Mouse (Mus musculus) testis, adult 10 weeks (tissue): ENCODE data around the gene Baiap2l1. TPM values are rescaled to one million over a fixed set of nuclear protein-coding genes. Genes with fewer than 3 reads are reported as not detected.

ENCODE experiments used
- polyA plus RNA-seq: library from polyadenylated mRNA; stranded (reverse); fragments of 350-450 nt; fragmentation: Illumina TruSeq; extraction: RNeasy Lipid Tissue Mini Kit (QIAGEN cat#74804); gene quantifications from one replicate; pipeline ENCODE4 v1.2.3, GENCODE M21; 2014; ENCODE audit warnings: low read depth, low replicate concordance

Baiap2l1 gene
- polyA plus RNA-seq: 7.1 TPM

DNA sequence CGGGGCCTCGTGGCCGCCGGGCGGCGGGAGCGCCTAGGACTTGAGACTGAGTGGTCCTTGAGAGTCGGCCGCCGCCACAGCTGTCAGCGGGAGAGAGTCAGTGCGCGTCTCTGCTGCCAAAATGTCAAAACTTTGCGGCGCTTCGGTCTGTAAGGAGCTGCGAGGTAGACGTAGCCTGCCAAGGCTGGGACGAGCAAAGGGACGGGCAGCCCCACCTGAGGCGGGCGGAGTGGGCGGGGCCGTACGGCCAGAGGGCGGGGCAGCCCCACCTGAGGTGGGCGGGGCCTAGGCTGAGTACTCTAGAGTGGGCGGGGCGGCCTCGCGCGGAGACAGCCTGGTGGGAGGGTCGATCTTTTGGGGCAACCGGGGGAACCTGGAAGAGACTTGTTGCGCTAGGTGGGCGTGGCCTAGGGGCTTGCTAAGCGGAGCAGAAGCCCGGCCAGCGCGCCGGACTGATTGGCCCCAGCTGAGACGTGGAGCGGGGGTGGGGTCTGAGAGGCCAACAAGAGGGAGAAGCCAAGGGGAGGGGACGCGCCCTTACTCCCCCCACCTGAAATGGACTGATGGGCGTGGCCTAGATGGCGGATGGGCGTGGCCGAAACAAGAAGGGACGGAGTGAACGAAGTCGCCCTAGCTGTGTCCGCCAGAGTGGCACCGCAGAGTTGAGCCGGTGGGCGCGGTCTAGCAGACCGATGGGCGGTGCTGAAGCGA is at the start of gene Baiap2l1:
Gene Baiap2l1, minus strand, starts transcription at position 232 of the 711 bp plus-strand sequence.

DNA sequence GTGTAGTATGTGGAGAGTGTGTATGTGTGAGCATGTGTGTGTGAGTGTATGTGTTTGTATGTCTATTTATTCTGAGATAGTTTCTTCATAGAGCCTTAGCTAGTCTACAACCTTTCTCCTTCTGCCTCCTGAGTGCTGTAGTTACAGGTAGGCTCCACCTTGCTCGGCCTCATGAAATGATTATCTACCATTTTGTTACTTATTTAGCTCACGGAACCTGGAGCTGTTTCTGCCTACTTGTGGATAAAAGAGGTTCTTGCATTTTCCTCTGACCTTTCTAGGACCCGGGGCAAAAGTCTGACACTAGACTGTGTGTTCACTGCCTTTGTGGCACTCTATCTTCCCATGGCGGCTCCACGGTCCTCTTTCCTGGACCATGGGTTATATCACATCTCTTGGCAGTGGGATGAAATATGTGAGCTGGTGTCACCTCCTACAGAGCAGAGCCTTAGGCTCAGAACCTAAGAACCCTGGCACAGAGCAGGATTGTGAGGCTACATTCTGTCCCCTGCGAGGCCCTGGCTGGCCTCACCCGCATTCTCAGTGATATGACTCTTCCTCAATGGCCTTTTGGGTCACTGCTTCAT is 113.9 kb downstream of the Baiap2l1 start, which contains the start of gene Bri3:
Gene Bri3, plus strand, starts transcription at position 537 of the 587 bp plus-strand sequence.

DNA sequence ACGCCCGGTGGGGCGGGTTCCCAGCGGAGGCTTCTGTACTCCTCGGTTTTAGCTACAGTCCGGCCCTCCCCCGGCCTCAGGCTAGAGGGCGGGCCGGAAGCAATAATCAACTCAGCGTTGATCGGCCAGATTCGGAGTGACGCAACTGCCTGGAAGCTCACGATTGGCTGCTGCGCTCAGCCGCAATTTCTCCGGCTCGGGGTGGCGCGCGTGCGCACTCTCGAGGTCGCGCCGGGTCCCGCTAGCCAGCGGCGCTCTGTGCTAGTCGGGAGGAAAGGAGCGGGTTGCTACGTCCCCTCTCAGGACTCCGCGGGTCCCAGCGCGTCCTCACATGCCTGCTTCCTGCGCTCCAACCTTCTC is 134.4 kb downstream of the Baiap2l1 start, which contains the start of gene Tecpr1:
Gene Tecpr1, minus strand, starts transcription at position 113 of the 360 bp plus-strand sequence.

Other genes with a start within 250 kb of the Baiap2l1 start
- 0.06 TPM for gene Bhlha15, start 167.8 kb downstream of the Baiap2l1 start, polyA plus RNA-seq
- gene Tecpr1, start 134.5 kb downstream of the Baiap2l1 start, polyA plus RNA-seq: 1.7 TPM
- gene Bri3, start 113.7 kb downstream of the Baiap2l1 start, polyA plus RNA-seq: 67.5 TPM
- 1.6 TPM for gene Nptx2, start 187.8 kb upstream of the Baiap2l1 start, polyA plus RNA-seq